Mouse (Mus musculus) heart, embryonic 13.5 days (tissue): Measurements from ENCODE around the gene St3gal3. TPM values are rescaled to one million over a fixed set of nuclear protein-coding genes. Genes with fewer than 3 reads are reported as not detected.

ENCODE experiments used
- ATAC-seq: fragments of 200-750 bp; cut with Nextera tagmentation; 2 replicates; pipeline ENCODE4 v1.8.0; 2017; ENCODE audit warnings: moderate TSS enrichment; ENCODE audit not compliant: insufficient number of reproducible peaks, low FRiP score, low TSS enrichment; ENCODE audit errors: extremely low read depth
- H3K27ac ChIP-seq: fragments of 300-500 bp; sonication (generic); replicated peaks from 2 replicates; pipeline ENCODE4 v1.5.1; 2015; ENCODE audit warnings: moderate library complexity, mild to moderate bottlenecking, inconsistent platforms
- H3K27me3 ChIP-seq: fragments of 300-500 bp; sonication (generic); replicated peaks from 2 replicates; pipeline ENCODE4 v1.6.1; 2015; ENCODE audit warnings: mild to moderate bottlenecking, inconsistent platforms
- H3K36me3 ChIP-seq: fragments of 300-500 bp; sonication (generic); 2 replicates; pipeline ENCODE4 v1.6.1; 2015; ENCODE audit warnings: mild to moderate bottlenecking, inconsistent platforms
- H3K4me1 ChIP-seq: fragments of 300-500 bp; sonication (generic); 2 replicates; pipeline ENCODE4 v1.6.1; 2015; ENCODE audit warnings: inconsistent platforms
- H3K4me2 ChIP-seq: fragments of 300-500 bp; sonication (generic); 2 replicates; pipeline ENCODE4 v1.6.1; 2015; ENCODE audit warnings: inconsistent platforms, mild to moderate bottlenecking, moderate library complexity
- H3K4me3 ChIP-seq: fragments of 300-500 bp; sonication (generic); 2 replicates; pipeline ENCODE4 v1.5.1; 2015; ENCODE audit warnings: moderate library complexity, mild to moderate bottlenecking, inconsistent platforms
- H3K9ac ChIP-seq: fragments of 300-500 bp; sonication (generic); 2 replicates; pipeline ENCODE4 v1.6.1; 2015; ENCODE audit warnings: inconsistent platforms, mild to moderate bottlenecking, moderate library complexity
- H3K9me3 ChIP-seq: fragments of 300-500 bp; sonication (generic); 2 replicates; pipeline ENCODE4 v1.6.1; 2016; ENCODE audit warnings: inconsistent platforms
- WGBS: fragments of 180-500 bp; shearing (Covaris S2); methylation state at CpG from one replicate; pipeline ENCODE4 v1.1.7; 2015; ENCODE audit warnings: mixed read lengths; 5-methylcytosine and 5-hydroxymethylcytosine counted together
- polyA plus RNA-seq: library from polyadenylated mRNA; unstranded; fragments of >200 nt; fragmentation: Nextera tagmentation; extraction: Ambion mirVana; gene quantifications from 2 replicates; pipeline ENCODE4 v1.2.1, GENCODE M21; 2015

Gene St3gal3
- polyA plus RNA-seq, 1 experiment from 2014 or later, result 7.0 TPM

GRCm38 (mm10) chr4:118105256-118106053 lies 29.3 kb downstream of the St3gal3 start:
- 67% methylated on average over 3 of the region's 3 CpGs for WGBS
- no peak for ATAC-seq
- peaks cover 5% of the 10 kb centered on the region; the same call in 1 of the 2 replicates for H3K36me3 ChIP-seq

DNA sequence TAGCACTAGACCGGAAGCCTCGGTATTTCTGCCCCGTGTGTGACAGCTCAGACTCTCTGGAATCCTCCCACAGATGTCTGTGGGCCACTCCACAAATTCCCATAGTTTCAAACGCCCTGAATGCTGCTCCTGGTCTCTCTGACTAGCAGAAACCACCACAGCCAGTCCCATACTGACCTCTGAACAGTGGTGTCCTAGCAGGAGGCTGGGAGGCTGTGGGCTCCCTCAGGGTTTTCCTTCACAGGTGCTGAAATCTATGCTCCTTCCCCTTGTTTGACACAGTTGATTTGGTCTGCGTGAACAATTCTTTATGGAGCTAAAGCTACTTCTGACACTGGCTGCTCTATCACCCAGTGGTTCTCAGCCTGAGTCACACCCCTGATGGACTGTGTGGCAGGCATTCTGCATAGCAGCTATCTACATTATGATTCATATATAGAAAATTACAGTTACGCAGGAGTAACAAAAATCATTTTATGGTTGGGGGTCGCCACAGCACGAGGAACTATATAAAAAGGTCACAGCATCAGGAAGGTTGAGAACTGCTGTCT lies 31.4 kb downstream of the St3gal3 start:
- Histone ChIP-seq H3K4me2 (no peak overlapping the region), H3K4me3 (no peak overlapping the region), H3K27me3 (no peaks in the 10 kb centered on the region), H3K9me3 (no peaks in the 10 kb centered on the region), H3K4me1 (peaks cover 23% of the 10 kb centered on the region), H3K27ac (no peak overlapping the region), H3K36me3 (peaks cover 5% of the 10 kb centered on the region; the same call in 1 of the 2 replicates), H3K9ac (no peak overlapping the region)
- WGBS, result 69% methylated on average over 8 of the region's 8 CpGs
- no peak for ATAC-seq

More at GRCm38 (mm10) chr4:118105256-118106053, 29.3 kb downstream of the St3gal3 start:
- Histone ChIP-seq H3K9ac (no peak overlapping the region), H3K4me2 (no peak overlapping the region), H3K4me3 (no peak overlapping the region), H3K27ac (no peak overlapping the region), H3K27me3 (no peaks in the 10 kb centered on the region), H3K9me3 (no peaks in the 10 kb centered on the region), H3K4me1 (peaks cover 41% of the 10 kb centered on the region)

- 68% methylated on average over 6 of the region's 6 CpGs for WGBS
- no peak overlapping the region for H3K4me2 ChIP-seq
- H3K36me3 ChIP-seq, result no peaks in the 10 kb centered on the region
- H3K4me1 ChIP-seq, result peaks cover 18% of the 10 kb centered on the region
- no peak overlapping the region for H3K9ac ChIP-seq
- H3K27me3 ChIP-seq, result no peaks in the 10 kb centered on the region
- ATAC-seq, result no peak
- no peaks in the 10 kb centered on the region for H3K9me3 ChIP-seq
- no peak overlapping the region for H3K27ac ChIP-seq
- H3K4me3 ChIP-seq, result no peak overlapping the region
Observed at GRCm38 (mm10) chr4:118101497-118101896, 33.2 kb downstream of the St3gal3 start.

- no peak overlapping the region for H3K4me3 ChIP-seq
- ATAC-seq, result no peak
- H3K27me3 ChIP-seq, result no peaks in the 10 kb centered on the region
- H3K4me1 ChIP-seq, result peaks cover 4% of the 10 kb centered on the region; the same call in 1 of the 2 replicates
- 79% methylated on average over 8 of the region's 8 CpGs for WGBS
- no peaks in the 10 kb centered on the region for H3K9me3 ChIP-seq
- no peak overlapping the region for H3K4me2 ChIP-seq
- H3K9ac ChIP-seq, result no peak overlapping the region
- H3K27ac ChIP-seq, result no peak overlapping the region
- no peaks in the 10 kb centered on the region for H3K36me3 ChIP-seq
Observed at GRCm38 (mm10) chr4:118099637-118100364, 34.9 kb downstream of the St3gal3 start.

- Histone ChIP-seq H3K27ac (no peak overlapping the region), H3K4me1 (peaks cover 4% of the 10 kb centered on the region; the same call in 1 of the 2 replicates), H3K4me2 (no peak overlapping the region), H3K9ac (no peak overlapping the region), H3K36me3 (no peaks in the 10 kb centered on the region), H3K9me3 (no peaks in the 10 kb centered on the region), H3K4me3 (no peak overlapping the region), H3K27me3 (no peaks in the 10 kb centered on the region)
- 88% methylated on average over 6 of the region's 6 CpGs for WGBS
- no peak for ATAC-seq
Observed at GRCm38 (mm10) chr4:118098571-118098970, 36.1 kb downstream of the St3gal3 start.

GRCm38 (mm10) chr4:118096069-118096468 lies 38.6 kb downstream of the St3gal3 start:
- ATAC-seq, result no peak
- no peak overlapping the region for H3K4me2 ChIP-seq

DNA sequence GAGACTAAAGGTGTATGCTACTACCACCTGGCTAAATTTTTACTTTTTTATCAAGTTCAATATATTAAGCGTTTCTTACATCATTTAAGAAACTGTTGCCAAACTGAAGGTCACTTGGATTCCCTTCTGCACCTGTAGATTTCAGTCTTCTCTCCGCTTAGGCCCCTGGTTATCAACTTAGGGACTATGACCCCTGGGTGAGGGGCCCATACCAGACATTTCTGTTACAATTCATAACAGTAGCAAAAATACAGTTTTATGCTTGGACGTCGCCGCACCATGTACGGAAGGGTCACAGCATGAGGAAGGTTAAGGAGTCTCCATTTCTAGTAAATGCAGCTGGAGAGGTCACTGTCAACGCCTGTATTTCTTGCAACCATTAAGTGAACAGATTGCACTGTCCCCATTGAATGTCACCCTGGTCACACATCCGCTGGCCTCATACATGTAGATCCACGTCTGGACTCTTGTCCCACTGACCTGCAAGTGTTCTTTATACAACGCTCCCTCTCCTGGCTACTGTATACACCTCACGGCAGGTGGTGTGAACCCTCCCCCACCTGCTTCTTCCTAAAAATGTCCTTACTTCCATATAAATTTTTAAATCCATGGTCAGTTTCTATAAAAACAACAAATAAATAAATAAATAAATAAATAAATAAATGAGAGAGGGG lies 41.8 kb downstream of the St3gal3 start:
- ATAC-seq, result no peak
- Histone ChIP-seq H3K4me3 (no peak overlapping the region), H3K36me3 (no peaks in the 10 kb centered on the region), H3K4me2 (no peak overlapping the region), H3K27ac (no peak overlapping the region), H3K9me3 (no peaks in the 10 kb centered on the region), H3K9ac (no peak overlapping the region), H3K27me3 (no peaks in the 10 kb centered on the region), H3K4me1 (peaks cover 4% of the 10 kb centered on the region; the same call in 1 of the 2 replicates)
- 90% methylated on average over 11 of the region's 11 CpGs for WGBS

More at GRCm38 (mm10) chr4:118096069-118096468, 38.6 kb downstream of the St3gal3 start:
- H3K27me3 ChIP-seq, result no peaks in the 10 kb centered on the region
- no peaks in the 10 kb centered on the region for H3K36me3 ChIP-seq
- no peak overlapping the region for H3K9ac ChIP-seq
- H3K4me3 ChIP-seq, result no peak overlapping the region
- peaks cover 4% of the 10 kb centered on the region; the same call in 1 of the 2 replicates for H3K4me1 ChIP-seq
- no peak overlapping the region for H3K27ac ChIP-seq
- 64% methylated on average over 6 of the region's 6 CpGs for WGBS
- H3K9me3 ChIP-seq, result no peaks in the 10 kb centered on the region

GRCm38 (mm10) chr4:118090449-118090848 lies 44.3 kb downstream of the St3gal3 start:
- H3K4me1 ChIP-seq, result no peaks in the 10 kb centered on the region
- no peaks in the 10 kb centered on the region for H3K9me3 ChIP-seq
- H3K4me3 ChIP-seq, result no peak overlapping the region
- no peaks in the 10 kb centered on the region for H3K36me3 ChIP-seq
- no peak overlapping the region for H3K9ac ChIP-seq
- no peak for ATAC-seq
- H3K27me3 ChIP-seq, result no peaks in the 10 kb centered on the region
- H3K4me2 ChIP-seq, result no peak overlapping the region
- H3K27ac ChIP-seq, result no peak overlapping the region
- WGBS, result 86% methylated on average over 11 of the region's 11 CpGs

- Histone ChIP-seq H3K9ac (no peak overlapping the region), H3K9me3 (no peaks in the 10 kb centered on the region), H3K4me1 (peaks cover 4% of the 10 kb centered on the region), H3K4me2 (no peak overlapping the region), H3K27ac (no peak overlapping the region), H3K36me3 (no peaks in the 10 kb centered on the region), H3K4me3 (no peak overlapping the region), H3K27me3 (no peaks in the 10 kb centered on the region)
- 40% methylated on average over 9 of the region's 9 CpGs for WGBS
- no peak for ATAC-seq
Observed at GRCm38 (mm10) chr4:118089939-118090338, 44.8 kb downstream of the St3gal3 start.

- H3K4me3 ChIP-seq, result no peak overlapping the region
- no peak for ATAC-seq
- 71% methylated on average over 2 of the region's 2 CpGs for WGBS
- H3K9me3 ChIP-seq, result no peaks in the 10 kb centered on the region
- no peak overlapping the region for H3K27ac ChIP-seq
- peaks cover 16% of the 10 kb centered on the region for H3K4me1 ChIP-seq
- no peaks in the 10 kb centered on the region for H3K27me3 ChIP-seq
- H3K4me2 ChIP-seq, result no peak overlapping the region
- H3K36me3 ChIP-seq, result no peaks in the 10 kb centered on the region
- no peak overlapping the region for H3K9ac ChIP-seq
Observed at GRCm38 (mm10) chr4:118088771-118089170, 45.9 kb downstream of the St3gal3 start.

DNA sequence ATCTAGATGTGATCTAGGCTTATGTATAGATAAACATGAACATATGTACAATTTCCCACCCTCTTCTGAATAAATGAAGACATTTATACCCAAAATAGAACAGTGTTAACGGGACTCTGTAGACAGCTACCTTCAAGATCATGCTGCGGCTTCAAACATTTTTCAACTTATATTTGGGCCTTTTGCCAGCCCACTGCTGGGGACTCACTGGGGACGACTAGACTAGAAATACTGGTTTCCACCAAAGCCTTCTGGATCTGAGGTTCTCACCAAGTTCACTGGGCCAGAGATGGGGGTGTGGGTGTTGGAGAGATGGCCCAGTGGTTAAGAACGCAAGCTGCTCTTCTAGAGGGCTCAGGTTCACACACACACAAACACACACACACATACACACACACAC lies 49.7 kb downstream of the St3gal3 start:
- Histone ChIP-seq H3K27ac (no peak overlapping the region), H3K9me3 (no peaks in the 10 kb centered on the region), H3K9ac (no peak overlapping the region), H3K4me2 (no peak overlapping the region), H3K27me3 (no peaks in the 10 kb centered on the region), H3K4me3 (no peak overlapping the region), H3K4me1 (peaks cover 41% of the 10 kb centered on the region), H3K36me3 (no peaks in the 10 kb centered on the region)
- 58% methylated on average over 4 of the region's 4 CpGs for WGBS
- ATAC-seq, result no peak
